Mouse (Mus musculus): ENCODE results near the gene Upf3a. TPM values are rescaled to one million over a fixed set of nuclear protein-coding genes. Genes with fewer than 3 reads are reported as not detected.
"Not testable (repeated sequence)": the region's sequence is repeated elsewhere in the genome, so short reads cannot be mapped to it uniquely, and the experiment has no call there.

Upf3a gene
- polyA plus RNA-seq, 1 experiment: 110 TPM

DNA sequence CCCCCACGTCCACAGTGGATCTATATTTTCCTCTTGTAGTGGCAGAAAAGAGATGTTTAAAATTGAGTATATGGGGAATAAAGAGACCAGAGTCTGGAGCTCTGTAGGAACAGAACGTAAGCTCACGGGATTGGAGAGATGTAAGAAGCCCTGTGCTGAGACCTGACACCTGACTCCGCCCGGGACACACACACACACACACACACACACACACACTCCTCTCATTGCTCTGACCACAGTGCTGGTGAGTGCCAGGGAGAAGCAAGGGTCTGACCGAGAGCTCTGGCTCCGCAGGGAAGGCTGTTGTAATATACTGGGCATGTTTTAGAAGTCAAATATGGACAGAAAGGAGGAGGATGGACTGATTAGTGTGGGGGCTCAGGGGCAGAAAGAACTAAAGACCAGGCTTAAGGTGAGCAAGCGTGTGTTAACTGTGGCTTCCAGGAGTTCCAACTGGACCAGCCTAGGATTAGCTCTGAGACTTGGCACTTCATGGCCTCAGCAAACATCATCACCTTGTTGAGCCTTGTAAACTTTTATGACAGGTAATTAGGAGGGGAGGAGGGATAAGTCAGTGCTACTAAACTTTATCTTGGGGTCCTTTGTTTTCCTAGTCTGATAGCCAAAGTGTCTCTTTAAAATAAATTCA lies 7.8 kb downstream of the Upf3a start:
- H3K36me3 ChIP-seq (ENCODE audit: control insufficient read depth, insufficient read depth, low read length): peaks cover 6% of the 10 kb centered on the region
- no peaks in the 10 kb centered on the region for H3K27me3 ChIP-seq (ENCODE audit: control insufficient read depth, insufficient read depth, low read length)
- H3K27ac ChIP-seq (ENCODE audit: control insufficient read depth, insufficient read depth, low read depth, low read length): no peak overlapping the region
- no peak for TF ChIP-seq POLR2A (IDR thresholded peaks at IDR 0.05; ENCODE audit: control insufficient read depth, low read depth, low read length)
- TF ChIP-seq CTCF (IDR thresholded peaks at IDR 0.05; ENCODE audit: control insufficient read depth, insufficient read depth, insufficient replicate concordance, low read depth, low read length): no peak
- H3K4me3 ChIP-seq (ENCODE audit: control insufficient read depth, low read depth, low read length): no peak overlapping the region
- H3K4me1 ChIP-seq (ENCODE audit: control insufficient read depth, insufficient read depth, low read length): no peaks in the 10 kb centered on the region

DNA sequence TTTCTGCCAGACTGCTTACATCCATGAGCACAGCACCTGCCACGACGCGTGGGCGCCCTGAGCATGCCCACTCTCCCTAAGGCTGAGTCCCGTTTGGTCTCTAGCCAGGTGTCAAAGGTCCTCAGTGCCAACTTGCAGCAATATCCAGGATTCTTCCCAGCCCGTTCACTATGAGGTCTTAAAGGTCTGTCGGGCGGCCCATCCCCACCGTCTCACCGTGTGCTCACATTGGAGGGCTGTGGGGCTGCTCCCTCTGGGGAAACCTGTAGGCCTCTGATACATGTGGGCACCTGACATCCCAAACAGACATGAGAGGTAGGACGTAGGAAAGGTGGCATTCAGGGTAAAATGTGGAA lies 8.3 kb downstream of the Upf3a start:
- Histone ChIP-seq H3K4me1 (ENCODE audit: control insufficient read depth, insufficient read depth, low read length) (no peaks in the 10 kb centered on the region), H3K27ac (ENCODE audit: control insufficient read depth, insufficient read depth, low read depth, low read length) (no peak overlapping the region), H3K36me3 (ENCODE audit: control insufficient read depth, insufficient read depth, low read length) (peaks cover 5% of the 10 kb centered on the region), H3K4me3 (ENCODE audit: control insufficient read depth, low read depth, low read length) (no peak overlapping the region), H3K27me3 (ENCODE audit: control insufficient read depth, insufficient read depth, low read length) (no peaks in the 10 kb centered on the region)
- TF ChIP-seq POLR2A (IDR thresholded peaks at IDR 0.05; ENCODE audit: control insufficient read depth, low read depth, low read length): no peak
- no peak for TF ChIP-seq CTCF (IDR thresholded peaks at IDR 0.05; ENCODE audit: control insufficient read depth, insufficient read depth, insufficient replicate concordance, low read depth, low read length)

DNA sequence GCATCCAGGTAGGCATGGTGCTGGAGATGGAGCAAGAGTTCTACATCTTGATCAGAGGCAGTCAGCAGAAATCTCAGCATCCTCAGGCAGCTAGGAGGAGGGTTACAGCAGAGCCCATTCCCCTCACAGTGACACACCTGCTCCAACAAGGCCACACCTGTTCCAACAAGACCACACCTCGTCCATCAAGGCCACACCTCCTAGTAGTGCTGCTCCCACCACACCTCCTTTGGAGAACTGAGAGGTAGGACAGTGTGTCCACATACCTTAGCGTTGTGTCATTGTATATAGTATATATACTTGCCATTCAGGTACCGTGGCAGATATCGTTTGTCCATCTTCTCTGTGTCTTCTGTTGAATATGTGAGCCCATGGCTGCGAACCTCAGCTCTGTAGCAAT lies 12.3 kb downstream of the Upf3a start:
- H3K27ac ChIP-seq (ENCODE audit: control insufficient read depth, insufficient read depth, low read depth, low read length): no peak overlapping the region
- peaks cover 5% of the 10 kb centered on the region for H3K36me3 ChIP-seq (ENCODE audit: control insufficient read depth, insufficient read depth, low read length)
- no peak overlapping the region for H3K4me3 ChIP-seq (ENCODE audit: control insufficient read depth, low read depth, low read length)
- H3K27me3 ChIP-seq (ENCODE audit: control insufficient read depth, insufficient read depth, low read length): no peaks in the 10 kb centered on the region
- TF ChIP-seq POLR2A (IDR thresholded peaks at IDR 0.05; ENCODE audit: control insufficient read depth, low read depth, low read length): no peak
- no peak for TF ChIP-seq CTCF (IDR thresholded peaks at IDR 0.05; ENCODE audit: control insufficient read depth, insufficient read depth, insufficient replicate concordance, low read depth, low read length)
- peaks cover 3% of the 10 kb centered on the region; the same call in 1 of the 2 replicates for H3K4me1 ChIP-seq (ENCODE audit: control insufficient read depth, insufficient read depth, low read length)

DNA sequence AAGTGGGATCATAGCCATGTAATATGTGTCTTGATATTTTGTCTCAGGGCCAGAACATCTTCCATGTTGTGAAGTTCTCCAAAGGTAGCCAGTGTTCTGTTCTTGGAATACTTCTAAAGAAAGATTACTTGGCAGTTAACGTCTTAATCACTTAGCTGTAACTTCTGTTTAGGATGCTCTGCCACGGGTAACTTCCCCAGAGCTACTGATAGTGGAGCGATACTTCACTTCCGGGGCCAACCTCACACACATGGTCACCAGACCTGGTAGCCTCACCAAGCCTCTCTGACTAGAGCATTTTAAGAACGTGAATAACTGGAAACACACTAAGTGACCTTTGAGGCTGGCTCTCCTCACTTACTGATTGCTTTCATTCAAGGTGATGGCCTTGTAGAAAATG lies 14.2 kb downstream of the Upf3a start:
- Histone ChIP-seq H3K4me3 (ENCODE audit: control insufficient read depth, low read depth, low read length) (no peak overlapping the region), H3K27me3 (ENCODE audit: control insufficient read depth, insufficient read depth, low read length) (no peaks in the 10 kb centered on the region), H3K4me1 (ENCODE audit: control insufficient read depth, insufficient read depth, low read length) (peaks cover 3% of the 10 kb centered on the region; the same call in 1 of the 2 replicates), H3K27ac (ENCODE audit: control insufficient read depth, insufficient read depth, low read depth, low read length) (no peak overlapping the region), H3K36me3 (ENCODE audit: control insufficient read depth, insufficient read depth, low read length) (peaks cover 3% of the 10 kb centered on the region; the same call in 1 of the 2 replicates)
- no peak for TF ChIP-seq CTCF (IDR thresholded peaks at IDR 0.05; ENCODE audit: control insufficient read depth, insufficient read depth, insufficient replicate concordance, low read depth, low read length)
- TF ChIP-seq POLR2A (IDR thresholded peaks at IDR 0.05; ENCODE audit: control insufficient read depth, low read depth, low read length): no peak

DNA sequence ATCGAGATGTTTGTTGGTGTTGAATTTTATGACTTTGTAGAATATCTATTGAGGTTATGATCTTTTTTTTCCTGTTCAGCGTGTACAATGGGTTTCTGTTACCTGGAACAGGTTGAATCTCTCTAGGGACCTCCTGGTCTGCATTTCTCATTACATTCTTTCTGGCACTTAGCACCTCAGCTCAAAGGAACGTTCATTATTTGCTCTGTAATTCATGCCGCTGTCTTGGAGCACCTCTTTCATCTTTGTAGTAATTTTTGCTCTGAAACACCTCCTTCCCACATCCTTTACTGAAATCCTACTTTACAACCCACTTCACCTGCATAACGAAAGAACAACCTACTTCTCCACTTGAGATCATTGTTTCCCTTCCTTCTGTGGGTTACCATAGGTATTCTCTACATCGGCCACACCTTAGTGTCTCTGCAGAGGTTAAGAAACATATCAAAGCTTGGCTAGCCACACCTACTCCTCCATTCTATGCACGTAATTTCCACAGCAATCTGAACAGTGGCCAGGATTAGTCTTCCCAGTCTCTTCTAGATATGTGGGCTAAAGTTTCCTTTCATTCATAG lies 43.3 kb downstream of the Upf3a start:
- H3K36me3 ChIP-seq (ENCODE audit: control insufficient read depth, insufficient read depth, low read length): no peaks in the 10 kb centered on the region
- TF ChIP-seq POLR2A (IDR thresholded peaks at IDR 0.05; ENCODE audit: control insufficient read depth, low read depth, low read length): no peak
- TF ChIP-seq CTCF (IDR thresholded peaks at IDR 0.05; ENCODE audit: control insufficient read depth, insufficient read depth, insufficient replicate concordance, low read depth, low read length): no peak
- H3K4me1 ChIP-seq (ENCODE audit: control insufficient read depth, insufficient read depth, low read length): no peaks in the 10 kb centered on the region
- H3K4me3 ChIP-seq (ENCODE audit: control insufficient read depth, low read depth, low read length): no peak overlapping the region
- no peak overlapping the region for H3K27ac ChIP-seq (ENCODE audit: control insufficient read depth, insufficient read depth, low read depth, low read length)
- no peaks in the 10 kb centered on the region for H3K27me3 ChIP-seq (ENCODE audit: control insufficient read depth, insufficient read depth, low read length)

DNA sequence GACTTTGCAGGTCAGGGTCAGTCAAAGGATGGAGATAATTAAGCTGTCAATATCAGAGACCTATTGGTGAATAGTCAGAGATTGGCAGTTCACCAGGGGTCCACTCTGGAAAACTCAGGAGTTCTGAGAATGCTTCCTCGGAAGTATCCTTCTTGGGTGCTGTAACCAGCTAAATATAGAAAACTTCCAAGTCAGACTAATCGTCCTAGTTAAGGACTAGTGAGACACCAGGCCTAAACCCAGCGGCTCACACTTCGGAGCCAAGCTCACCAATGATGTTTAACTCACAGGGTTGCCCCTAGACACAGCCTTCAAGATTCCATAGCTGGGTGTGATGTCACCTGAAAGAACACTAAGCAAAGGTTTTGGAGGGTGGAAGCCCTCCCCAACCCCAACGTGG lies 52.9 kb downstream of the Upf3a start, which contains the start of gene AF366264:
Gene AF366264 (minus strand): TSS at position 101 of the 400 bp plus-strand sequence.
- H3K27me3 ChIP-seq (ENCODE audit: control insufficient read depth, insufficient read depth, low read length); H3K4me1 ChIP-seq (ENCODE audit: control insufficient read depth, insufficient read depth, low read length); H3K27ac ChIP-seq (ENCODE audit: control insufficient read depth, insufficient read depth, low read depth, low read length); H3K36me3 ChIP-seq (ENCODE audit: control insufficient read depth, insufficient read depth, low read length): not testable (repeated sequence)
- H3K4me3 ChIP-seq (ENCODE audit: control insufficient read depth, low read depth, low read length): peak within 1 kb of the TSS; percentile 89
- peak; percentile 28; the same call in 1 of the 2 replicates for TF ChIP-seq POLR2A (IDR thresholded peaks at IDR 0.05; ENCODE audit: control insufficient read depth, low read depth, low read length)

DNA sequence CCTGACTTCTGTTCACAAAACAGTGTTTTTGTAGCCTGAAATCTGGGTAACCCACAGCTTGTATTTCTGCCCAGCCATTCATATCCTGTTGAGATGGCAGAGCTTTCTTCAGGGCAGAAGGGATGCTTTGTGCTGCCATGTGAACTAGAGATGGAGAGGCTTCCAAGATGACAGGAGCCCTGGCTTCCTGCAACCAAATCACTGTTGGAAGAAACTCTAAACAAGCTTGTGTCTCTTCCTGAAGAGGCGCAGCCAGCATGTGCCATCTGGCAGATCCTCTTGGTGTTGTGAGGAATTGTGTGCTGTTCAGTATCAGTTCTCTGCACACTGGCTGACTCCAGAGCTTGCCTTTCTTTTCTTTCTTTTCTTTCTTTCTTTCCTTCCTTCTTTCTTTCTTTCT lies 57.9 kb downstream of the Upf3a start:
- H3K4me3 ChIP-seq (ENCODE audit: control insufficient read depth, low read depth, low read length); H3K27ac ChIP-seq (ENCODE audit: control insufficient read depth, insufficient read depth, low read depth, low read length); H3K27me3 ChIP-seq (ENCODE audit: control insufficient read depth, insufficient read depth, low read length); H3K36me3 ChIP-seq (ENCODE audit: control insufficient read depth, insufficient read depth, low read length); H3K4me1 ChIP-seq (ENCODE audit: control insufficient read depth, insufficient read depth, low read length): not testable (repeated sequence)

Other genes starting within 250 kb of the Upf3a start
- gene 1700029H14Rik, start 223.2 kb upstream of the Upf3a start, polyA plus RNA-seq (2012; rRNA removed): 536 and 642 TPM in 2 replicates
- 41.0 and 47.5 TPM in 2 replicates for gene Rasa3, start 108.0 kb upstream of the Upf3a start, polyA plus RNA-seq (2012; rRNA removed)
- 1.8 and 2.2 TPM in 2 replicates for gene Cfap97d2, start 79.7 kb upstream of the Upf3a start, polyA plus RNA-seq (2012; rRNA removed)
- 23.1 and 26.7 TPM in 2 replicates for gene Cdc16, start 27.9 kb upstream of the Upf3a start, polyA plus RNA-seq (2012; rRNA removed)
- 26.9 and 39.9 TPM in 2 replicates for gene AF366264, start 52.8 kb downstream of the Upf3a start, polyA plus RNA-seq (2012; rRNA removed)
- 5.5 and 5.6 TPM in 2 replicates for gene Champ1, start 84.0 kb downstream of the Upf3a start, polyA plus RNA-seq (2012; rRNA removed)
- 118 and 125 TPM in 2 replicates for gene Coprs, start 104.7 kb downstream of the Upf3a start, polyA plus RNA-seq (2012; rRNA removed)